Mouse (Mus musculus): ENCODE measurements around the gene Trim21. TPM values are rescaled to one million over a fixed set of nuclear protein-coding genes. Genes with fewer than 3 reads are reported as not detected.

Gene Trim21
- total RNA-seq, 2 experiments from 2014 or later = 2.7 to 4.2 TPM

GRCm38 (mm10) chr7:102509726-102510125 lies 55.6 kb downstream of the Trim21 start:
- intact Hi-C loops (cut with DNase I) = loop anchor here (5.0 to 10.0 kb wide), 3 partner anchors 1295 to 1435 kb away; partner anchors contain the start of gene Olfr633

DNA sequence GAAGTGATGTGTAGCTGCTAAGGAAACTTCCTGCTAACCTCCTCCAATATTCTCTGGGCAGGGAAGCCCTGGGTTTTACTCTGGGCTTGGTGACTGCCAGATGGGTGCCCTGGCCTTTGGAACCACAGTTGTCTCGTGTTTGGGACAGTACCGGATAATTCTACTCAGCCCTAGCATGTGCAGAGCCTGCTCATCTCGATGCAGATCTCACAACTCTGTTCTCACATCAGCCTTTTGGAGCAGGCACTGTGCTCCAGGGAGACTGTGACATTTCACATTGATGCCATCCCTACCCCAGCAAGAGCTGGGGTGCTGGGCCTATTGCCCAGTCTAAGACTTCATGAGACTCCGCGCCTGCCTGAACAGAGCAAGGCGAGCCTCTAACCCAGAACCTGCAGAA lies 56.6 kb downstream of the Trim21 start:
- DNase-seq (ENCODE audit: low spot score in 2 of 2) = no peak
- intact Hi-C loops (cut with DNase I) = loop anchor here (5.0 to 10.0 kb wide), 2 partner anchors 1364 to 1436 kb away; partner anchors contain the start of gene Olfr633

More at GRCm38 (mm10) chr7:102509726-102510125, 55.6 kb downstream of the Trim21 start:
- DNase-seq (ENCODE audit: low spot score in 2 of 2) = no peak

GRCm38 (mm10) chr7:102508066-102508465 lies 57.2 kb downstream of the Trim21 start:
- no peak for DNase-seq (ENCODE audit: low spot score in 2 of 2)
- intact Hi-C loops (cut with DNase I) = loop anchor here (5.0 to 10.0 kb wide), 2 partner anchors 1364 to 1437 kb away; partner anchors contain the start of gene Olfr633

Other genes starting within 250 kb of the Trim21 start
- 10 to 100 TPM; 10.1 to 10.2 TPM for gene Rrm1, start 123.8 kb downstream of the Trim21 start, total RNA-seq (2021)
- gene Olfr543, start 83.8 kb downstream of the Trim21 start, total RNA-seq (2021) = not detected
- not detected for gene Olfr544, start 77.2 kb downstream of the Trim21 start, total RNA-seq (2021)
- not detected for gene Olfr545, start 65.9 kb downstream of the Trim21 start, total RNA-seq (2021)
- gene Olfr547, start 30.7 kb downstream of the Trim21 start, total RNA-seq (2021) = not detected
- not detected for gene Olfr548-ps1, start 24.6 kb downstream of the Trim21 start, total RNA-seq (2021)
- not detected for gene Olfr549, start 15.6 kb downstream of the Trim21 start, total RNA-seq (2021)
- gene Olfr550, start 6.0 kb upstream of the Trim21 start, total RNA-seq (2021) = under 1 TPM; 0.23 to 0.41 TPM
- not detected for gene Olfr551, start 26.4 kb upstream of the Trim21 start, total RNA-seq (2021)
- under 1 TPM; 0.11 to 0.14 TPM for gene Olfr552, start 32.3 kb upstream of the Trim21 start, total RNA-seq (2021)
- gene Olfr553, start 52.7 kb upstream of the Trim21 start, total RNA-seq (2021) = not detected
- not detected for gene Olfr554, start 72.9 kb upstream of the Trim21 start, total RNA-seq (2021)
- not detected for gene Olfr555, start 93.3 kb upstream of the Trim21 start, total RNA-seq (2021)
- not detected for gene Olfr556, start 99.4 kb upstream of the Trim21 start, total RNA-seq (2021)
- 1 to 10 TPM; 4.1 to 5.3 TPM for gene Trim68, start 121.8 kb upstream of the Trim21 start, total RNA-seq (2021)
- gene Olfr557, start 130.4 kb upstream of the Trim21 start, total RNA-seq (2021) = not detected
- under 1 TPM; 0.27 to 0.37 TPM for gene Olfr558, start 136.7 kb upstream of the Trim21 start, total RNA-seq (2021)
- not detected for gene Olfr33, start 153.6 kb upstream of the Trim21 start, total RNA-seq (2021)
- gene Olfr559, start 162.0 kb upstream of the Trim21 start, total RNA-seq (2021) = not detected
- gene Olfr560, start 193.9 kb upstream of the Trim21 start, total RNA-seq (2021) = under 1 TPM in 1 of 2 experiments, not detected in 1; 0.16 TPM
- under 1 TPM; 0.57 to 0.92 TPM for gene Olfr78, start 194.0 kb upstream of the Trim21 start, total RNA-seq (2021)
- not detected for gene Olfr561, start 205.7 kb upstream of the Trim21 start, total RNA-seq (2021)
- not detected for gene Olfr564, start 238.0 kb upstream of the Trim21 start, total RNA-seq (2021)

Data from left cerebral cortex, postnatal 25 days (tissue).